Mouse (Mus musculus) ES-E14 (cell line): Measurements from ENCODE around the gene Gtf2f1.

Experiments used
- HCFC1 ChIP-seq: IDR thresholded peaks from 2 replicates; pipeline ENCODE4 v1.6.1; 2012; ENCODE audit warnings: low read length, inconsistent platforms, borderline replicate concordance; ENCODE audit not compliant: insufficient read depth
- ZC3H11A ChIP-seq: IDR thresholded peaks from 2 replicates; pipeline ENCODE4 v1.6.1; 2012; ENCODE audit warnings: low read depth, mild to moderate bottlenecking, inconsistent platforms, low read length, borderline replicate concordance

- TF ChIP-seq ZC3H11A, result no peak
- no peak for TF ChIP-seq HCFC1
Observed at GRCm38 (mm10) chr17:56975391-56975790, 35.7 kb downstream of the Gtf2f1 start.
